Comparison of ENCODE assay signal across 8 mouse cellular contexts in genomic region chr17:46728904-46729318, GRCm38 (mm10). TPM values are rescaled to one million over a fixed set of nuclear protein-coding genes. Genes with fewer than 3 reads are reported as not detected.
DNase-seq lines count a peak whose midpoint lies in the region; ATAC-seq and TF ChIP-seq lines count a peak whose summit lies in the region.

Gnmt (minus strand) TSS chr17:46729168.

- peak within 1 kb of the TSS; percentile 79 for H3K9ac ChIP-seq in liver, postnatal 0 days (replicated peaks)

- H3K4me3 ChIP-seq in liver, postnatal 0 days (ENCODE audit: low read depth, low read length): peak within 1 kb of the TSS; percentile 55

- H3K27ac ChIP-seq in liver, postnatal 0 days (ENCODE audit: low read depth): peak within 1 kb of the TSS; percentile 91

- whole genome bisulfite sequencing in liver, postnatal 0 days (ENCODE audit: insufficient replicate concordance): 22% methylated on average over 24 of the region's 24 CpGs

- peak; percentile 94 for DNase-seq in heart, adult 11 months
- DNase-seq in heart, adult 8-10 months (ENCODE audit: low spot score): no peak
- DNase-seq in cerebellum, postnatal 10 days: peak; percentile 90 to 91
- peak; percentile 94 for DNase-seq in kidney, adult 11 months
- DNase-seq in liver, postnatal 0 days: peak; percentile 85
- DNase-seq in testis, postnatal 10 days (ENCODE audit: low spot score): peak; percentile 59
- DNase-seq in spleen, postnatal 4 days (ENCODE audit: low spot score in 2 of 2): no peak
- no peak for DNase-seq in gastrocnemius, postnatal 10 days

- H3K9me3 ChIP-seq in liver, postnatal 0 days (ENCODE audit: low read length): no peaks in the 10 kb centered on the region

- peak within 1 kb of the TSS; percentile 64 for H3K4me2 ChIP-seq in liver, postnatal 0 days (ENCODE audit: low read depth, low read length)

- H3K4me1 ChIP-seq in liver, postnatal 0 days (ENCODE audit: insufficient read depth): 0 out of 2 replicates have a peak, but pooled peaks cover 7% of the 10 kb centered on the region

- H3K36me3 ChIP-seq in liver, postnatal 0 days (replicated peaks; ENCODE audit: insufficient read depth, low read length): peaks cover 19% of the 10 kb centered on the region

- peak; percentile 49; the same call in 1 of the 2 replicates for TF ChIP-seq EP300 in liver, postnatal 0 days (IDR thresholded peaks at IDR 0.05; ENCODE audit: low read depth)

- peak; percentile 86 for ATAC-seq in liver, postnatal 0 days

- TF ChIP-seq CTCF in liver, postnatal 0 days (IDR thresholded peaks at IDR 0.05; ENCODE audit: low read depth): no peak

- no peaks in the 10 kb centered on the region for H3K27me3 ChIP-seq in liver, postnatal 0 days (ENCODE audit: insufficient read depth, low read length)

RNA-seq across cellular contexts. Expression of gene Gnmt, which starts in this region (rescaled TPM):
- 1 to 10 TPM; 2.6 to 7.2 (median 3.4) TPM for total RNA-seq in heart, adult 8-10 months (2022)
- 707 and 780 TPM in 2 replicates for polyA plus RNA-seq in liver, postnatal 0 days (2015; fragmentation: Nextera tagmentation; extraction: Ambion mirVana)
- total RNA-seq in gastrocnemius, postnatal 10 days (2021): under 1 TPM; 0.38 to 0.68 TPM

Comparison
In these comparisons a context has a peak if more than half of its experiments do, and no peak if none do; other contexts are left out.
1. DNase-seq: peak in heart, adult 11 months (single experiment), cerebellum, postnatal 10 days (2 of 2), kidney, adult 11 months (single experiment), liver, postnatal 0 days (single experiment) and testis, postnatal 10 days (single experiment); none in heart, adult 8-10 months (single experiment), spleen, postnatal 4 days (0 of 2) and gastrocnemius, postnatal 10 days (single experiment).